Mouse (Mus musculus): ENCODE measurements at regions not wholly inside any gene's neighbourhood (a gene's known extent, or its start where the extent isn't known, plus 50 kb on each side); places are given as distances from the start of the nearest gene placed in this dataset.

GRCm38 (mm10) chrX:19206420-19206819, 274.7 kb downstream of the Tex13c3 start:
- 43% methylated on average over 1 of the region's 1 CpGs for WGBS
- no peak overlapping the region for H3K4me3 ChIP-seq (replicated peaks; ENCODE audit: extremely low read depth, low read depth, low read length)

GRCm38 (mm10) chrX:19202542-19202941, 278.6 kb downstream of the Tex13c3 start:
- no peak for DNase-seq
- no peak overlapping the region for H3K4me3 ChIP-seq (replicated peaks; ENCODE audit: extremely low read depth, low read depth, low read length)
- WGBS, result 79% methylated on average over 1 of the region's 1 CpGs
- no peaks in the 10 kb centered on the region for H3K4me1 ChIP-seq (ENCODE audit: control insufficient read depth, insufficient read depth, low read length)
- TF ChIP-seq POLR2A (IDR thresholded peaks at IDR 0.05; ENCODE audit: borderline replicate concordance, extremely low read depth, low read depth, low read length) (no peak), CTCF (IDR thresholded peaks at IDR 0.05; ENCODE audit: insufficient read depth, low read length) (no peak)

More at GRCm38 (mm10) chrX:19206420-19206819, 274.7 kb downstream of the Tex13c3 start:
- no peak for DNase-seq
- no peaks in the 10 kb centered on the region for H3K4me1 ChIP-seq (ENCODE audit: control insufficient read depth, insufficient read depth, low read length)
- no peak for TF ChIP-seq POLR2A (IDR thresholded peaks at IDR 0.05; ENCODE audit: borderline replicate concordance, extremely low read depth, low read depth, low read length)
- TF ChIP-seq CTCF (IDR thresholded peaks at IDR 0.05; ENCODE audit: insufficient read depth, low read length), result no peak

- 77% methylated on average over 1 of the region's 1 CpGs for WGBS
These were observed 279.7 kb downstream of the Tex13c3 start for GRCm38 (mm10) chrX:19201383-19201782.

GRCm38 (mm10) chrX:19199531-19199930, 281.6 kb downstream of the Tex13c3 start:
- Histone ChIP-seq H3K4me3 (replicated peaks; ENCODE audit: extremely low read depth, low read depth, low read length) (no peak overlapping the region), H3K4me1 (ENCODE audit: control insufficient read depth, insufficient read depth, low read length) (no peaks in the 10 kb centered on the region)
- TF ChIP-seq POLR2A (IDR thresholded peaks at IDR 0.05; ENCODE audit: borderline replicate concordance, extremely low read depth, low read depth, low read length) (no peak), CTCF (IDR thresholded peaks at IDR 0.05; ENCODE audit: insufficient read depth, low read length) (no peak)
- WGBS, result 84% methylated on average over 3 of the region's 3 CpGs
- DNase-seq, result no peak

More at GRCm38 (mm10) chrX:19201383-19201782, 279.7 kb downstream of the Tex13c3 start:
- no peaks in the 10 kb centered on the region for H3K4me1 ChIP-seq (ENCODE audit: control insufficient read depth, insufficient read depth, low read length)
- no peak overlapping the region for H3K4me3 ChIP-seq (replicated peaks; ENCODE audit: extremely low read depth, low read depth, low read length)
- no peak for DNase-seq
- TF ChIP-seq CTCF (IDR thresholded peaks at IDR 0.05; ENCODE audit: insufficient read depth, low read length) (no peak), POLR2A (IDR thresholded peaks at IDR 0.05; ENCODE audit: borderline replicate concordance, extremely low read depth, low read depth, low read length) (no peak)

- Histone ChIP-seq H3K4me3 (replicated peaks; ENCODE audit: extremely low read depth, low read depth, low read length) (no peak overlapping the region), H3K4me1 (ENCODE audit: control insufficient read depth, insufficient read depth, low read length) (no peaks in the 10 kb centered on the region; the same call in 1 of the 2 replicates)
- 64% methylated on average over 2 of the region's 2 CpGs for WGBS
- DNase-seq, result no peak
- TF ChIP-seq POLR2A (IDR thresholded peaks at IDR 0.05; ENCODE audit: borderline replicate concordance, extremely low read depth, low read depth, low read length), result no peak
- no peak for TF ChIP-seq CTCF (IDR thresholded peaks at IDR 0.05; ENCODE audit: insufficient read depth, low read length)
These were observed 312.1 kb downstream of the Tex13c3 start for GRCm38 (mm10) chrX:19168983-19169382.

- Histone ChIP-seq H3K4me3 (replicated peaks; ENCODE audit: extremely low read depth, low read depth, low read length) (no peak overlapping the region), H3K4me1 (ENCODE audit: control insufficient read depth, insufficient read depth, low read length) (no peaks in the 10 kb centered on the region; the same call in 1 of the 2 replicates)
- DNase-seq, result no peak
- TF ChIP-seq CTCF (IDR thresholded peaks at IDR 0.05; ENCODE audit: insufficient read depth, low read length) (no peak), POLR2A (IDR thresholded peaks at IDR 0.05; ENCODE audit: borderline replicate concordance, extremely low read depth, low read depth, low read length) (no peak)
- WGBS, result 50% methylated on average over 5 of the region's 5 CpGs
These were observed 312.6 kb downstream of the Tex13c3 start for GRCm38 (mm10) chrX:19168546-19168945.

GRCm38 (mm10) chrX:19168111-19168510, 313.0 kb downstream of the Tex13c3 start:
- WGBS, result 33% methylated on average over 1 of the region's 1 CpGs
- H3K4me1 ChIP-seq (ENCODE audit: control insufficient read depth, insufficient read depth, low read length), result no peaks in the 10 kb centered on the region; the same call in 1 of the 2 replicates
- TF ChIP-seq POLR2A (IDR thresholded peaks at IDR 0.05; ENCODE audit: borderline replicate concordance, extremely low read depth, low read depth, low read length), result no peak
- TF ChIP-seq CTCF (IDR thresholded peaks at IDR 0.05; ENCODE audit: insufficient read depth, low read length), result no peak
- H3K4me3 ChIP-seq (replicated peaks; ENCODE audit: extremely low read depth, low read depth, low read length), result no peak overlapping the region
- no peak for DNase-seq

- no peaks in the 10 kb centered on the region; the same call in 1 of the 2 replicates for H3K4me1 ChIP-seq (ENCODE audit: control insufficient read depth, insufficient read depth, low read length)
- no peak for TF ChIP-seq CTCF (IDR thresholded peaks at IDR 0.05; ENCODE audit: insufficient read depth, low read length)
- peak; percentile 50; the same call in 1 of the 2 replicates for TF ChIP-seq POLR2A (IDR thresholded peaks at IDR 0.05; ENCODE audit: borderline replicate concordance, extremely low read depth, low read depth, low read length)
- peak overlapping the region; percentile 69 for H3K4me3 ChIP-seq (replicated peaks; ENCODE audit: extremely low read depth, low read depth, low read length)
- 40% methylated on average over 12 of the region's 12 CpGs for WGBS
- peak; percentile 42 for DNase-seq
These were observed 313.8 kb downstream of the Tex13c3 start for GRCm38 (mm10) chrX:19167121-19167853.

- DNase-seq, result no peak
These were observed 315.1 kb downstream of the Tex13c3 start for GRCm38 (mm10) chrX:19165891-19166644.

More at GRCm38 (mm10) chrX:19165891-19166644, 315.1 kb downstream of the Tex13c3 start:
- TF ChIP-seq CTCF (IDR thresholded peaks at IDR 0.05; ENCODE audit: insufficient read depth, low read length) (no peak), POLR2A (IDR thresholded peaks at IDR 0.05; ENCODE audit: borderline replicate concordance, extremely low read depth, low read depth, low read length) (no peak)
- Histone ChIP-seq H3K4me1 (ENCODE audit: control insufficient read depth, insufficient read depth, low read length) (no peaks in the 10 kb centered on the region; the same call in 1 of the 2 replicates), H3K4me3 (replicated peaks; ENCODE audit: extremely low read depth, low read depth, low read length) (peak overlapping the region; percentile 63)
- 38% methylated on average over 5 of the region's 5 CpGs for WGBS
